Mouse (Mus musculus) thymus, postnatal 14 days (tissue): Measurements from ENCODE around the gene Elovl1.

Experiments
- DNase-seq: peaks from one replicate; pipeline ENCODE4 v3.0.0; 2021

Gene Elovl1

GRCm38 (mm10) chr4:118429215-118429895 lies 1.5 kb downstream of the Elovl1 start:
- DNase-seq = no peak

GRCm38 (mm10) chr4:118432332-118432731 lies 4.4 kb downstream of the Elovl1 start:
- no peak for DNase-seq

- peak; percentile 90 for DNase-seq
Measured at GRCm38 (mm10) chr4:118436820-118437603, 9.1 kb downstream of the Elovl1 start, which contains the start of gene Cdc20. Cdc20 (minus strand) TSS chr4:118437352.

GRCm38 (mm10) chr4:118437829-118438253 lies 9.9 kb downstream of the Elovl1 start:
- DNase-seq = peak; percentile 64

- DNase-seq = no peak
Measured at GRCm38 (mm10) chr4:118445088-118445487, 17.2 kb downstream of the Elovl1 start.

- DNase-seq = no peak
Measured at GRCm38 (mm10) chr4:118445781-118446414, 18.0 kb downstream of the Elovl1 start.

GRCm38 (mm10) chr4:118446415-118447153 lies 18.7 kb downstream of the Elovl1 start:
- no peak for DNase-seq

GRCm38 (mm10) chr4:118457345-118457975 lies 29.6 kb downstream of the Elovl1 start, which contains the start of gene Mpl:
Mpl (minus strand) TSS chr4:118457513.
- no peak for DNase-seq

GRCm38 (mm10) chr4:118464956-118465355 lies 37.1 kb downstream of the Elovl1 start:
- DNase-seq = no peak

GRCm38 (mm10) chr4:118465697-118466163 lies 37.8 kb downstream of the Elovl1 start:
- DNase-seq = no peak

GRCm38 (mm10) chr4:118471281-118471680 lies 43.4 kb downstream of the Elovl1 start:
- no peak for DNase-seq

GRCm38 (mm10) chr4:118472687-118473086 lies 44.8 kb downstream of the Elovl1 start:
- no peak for DNase-seq

- no peak for DNase-seq
Measured at GRCm38 (mm10) chr4:118476773-118477530, 49.1 kb downstream of the Elovl1 start.
